Mouse (Mus musculus) CH12.LX (cell line): ENCODE measurements around the gene Tpi1. TPM values are rescaled to one million over a fixed set of nuclear protein-coding genes. Genes with fewer than 3 reads are reported as not detected.

Experiments used
- DNase-seq: peaks from one replicate; pipeline ENCODE4 v3.0.0-alpha.2; 2013; ENCODE audit errors: extremely low read depth
- H3K27ac ChIP-seq: 2 replicates; pipeline ENCODE4 v1.5.1; 2012; ENCODE audit warnings: low read depth, mild to moderate bottlenecking, control low read depth, moderate library complexity; ENCODE audit not compliant: insufficient read depth
- H3K27me3 ChIP-seq: replicated peaks from 2 replicates; pipeline ENCODE3; 2012; ENCODE audit warnings: inconsistent platforms
- H3K36me3 ChIP-seq, 2 experiments: replicated peaks in 1 of 2; 2 replicates each; pipeline versions ENCODE3 to v1.6.1; 2012; ENCODE audit warnings: inconsistent platforms in 1 of 2, low read length in 1 of 2, mild to moderate bottlenecking in 1 of 2, mixed read lengths in 1 of 2, moderate library complexity in 1 of 2; ENCODE audit not compliant: control insufficient read depth in 1 of 2, insufficient read depth in 1 of 2
- H3K4me1 ChIP-seq, 2 experiments: 2 replicates each; pipeline ENCODE4 v1.6.1; 2012; ENCODE audit warnings: inconsistent platforms in 1 of 2, moderate library complexity in 1 of 2; ENCODE audit not compliant: insufficient read depth in 2 of 2, control insufficient read depth in 1 of 2
- H3K4me2 ChIP-seq: 2 replicates; pipeline ENCODE4 v1.6.1; 2012; ENCODE audit warnings: low read depth, mild to moderate bottlenecking, control low read depth; ENCODE audit not compliant: poor library complexity, insufficient read depth, severe bottlenecking
- H3K4me3 ChIP-seq, 3 experiments: fragments of 150-350 bp in 1 of 3; sonication (generic) in 1 of 3; replicated peaks in 1 of 3; 2 replicates each; pipeline versions ENCODE3 to v1.5.1; 2011 to 2012; ENCODE audit warnings: low read depth in 2 of 3, low read length in 2 of 3, mild to moderate bottlenecking in 2 of 3, moderate library complexity in 2 of 3, control low read depth in 1 of 3, improper control_type of control experiment in 1 of 3, inconsistent platforms in 1 of 3, mixed read lengths in 1 of 3; ENCODE audit not compliant: poor library complexity in 1 of 3
- H3K79me2 ChIP-seq: replicated peaks from 2 replicates; pipeline ENCODE4 v1.6.1; 2012; ENCODE audit warnings: mild to moderate bottlenecking, moderate library complexity; ENCODE audit not compliant: control insufficient read depth, poor library complexity, insufficient read depth, severe bottlenecking; ENCODE audit errors: extremely low read depth
- H3K9ac ChIP-seq: 2 replicates; pipeline ENCODE4 v1.6.1; 2012; ENCODE audit warnings: low read depth, mild to moderate bottlenecking, control low read depth, moderate library complexity; ENCODE audit not compliant: insufficient read depth
- H3K9me3 ChIP-seq: replicated peaks from 2 replicates; pipeline ENCODE3; 2012; ENCODE audit warnings: low read length, inconsistent platforms, mixed read lengths
- BHLHE40 ChIP-seq: IDR thresholded peaks from 2 replicates; pipeline ENCODE4 v1.6.1; 2011; ENCODE audit warnings: mild to moderate bottlenecking, low read depth, low read length, improper control_type of control experiment
- E2F4 ChIP-seq: IDR thresholded peaks from 2 replicates; pipeline ENCODE4 v1.6.1; 2011; ENCODE audit warnings: low read depth, low read length, improper control_type of control experiment; ENCODE audit not compliant: insufficient replicate concordance
- EP300 ChIP-seq: IDR thresholded peaks from 2 replicates; pipeline ENCODE4 v1.6.1; 2011; ENCODE audit warnings: low read length, improper control_type of control experiment
- JUN ChIP-seq: IDR thresholded peaks from 2 replicates; pipeline ENCODE4 v1.6.1; 2011; ENCODE audit warnings: low read depth, mild to moderate bottlenecking, low read length, improper control_type of control experiment, moderate library complexity; ENCODE audit not compliant: insufficient read depth
- KAT2A ChIP-seq: IDR thresholded peaks from 2 replicates; pipeline ENCODE4 v1.6.1; 2012; ENCODE audit warnings: low read length, improper control_type of control experiment, inconsistent platforms; ENCODE audit not compliant: insufficient replicate concordance
- MAFK ChIP-seq: IDR thresholded peaks from 2 replicates; pipeline ENCODE4 v1.6.1; 2011; ENCODE audit warnings: low read length, improper control_type of control experiment; ENCODE audit not compliant: insufficient replicate concordance
- MAZ ChIP-seq: IDR thresholded peaks from 2 replicates; pipeline ENCODE4 v1.6.1; 2012; ENCODE audit warnings: low read depth, mild to moderate bottlenecking, inconsistent platforms, low read length, improper control_type of control experiment, moderate library complexity
- NELFE ChIP-seq: IDR thresholded peaks from 2 replicates; pipeline ENCODE4 v1.6.1; 2011; ENCODE audit warnings: low read depth, low read length, improper control_type of control experiment
- RAD21 ChIP-seq: IDR thresholded peaks from 2 replicates; pipeline ENCODE4 v1.6.1; 2011; ENCODE audit warnings: low read depth, mild to moderate bottlenecking, low read length, improper control_type of control experiment, moderate library complexity
- RCOR1 ChIP-seq: conservative IDR thresholded peaks from 2 replicates; pipeline ENCODE4 v1.6.1; 2012; ENCODE audit warnings: low read depth, mild to moderate bottlenecking, inconsistent platforms, low read length, improper control_type of control experiment
- TBP ChIP-seq: conservative IDR thresholded peaks from 2 replicates; pipeline ENCODE4 v1.6.1; 2011; ENCODE audit warnings: low read depth, low read length, improper control_type of control experiment
- UBTF ChIP-seq: IDR thresholded peaks from 2 replicates; pipeline ENCODE4 v1.6.1; 2012; ENCODE audit warnings: low read depth, mild to moderate bottlenecking, inconsistent platforms, low read length, improper control_type of control experiment, moderate library complexity
- ZC3H11A ChIP-seq: IDR thresholded peaks from 2 replicates; pipeline ENCODE4 v1.6.1; 2012; ENCODE audit warnings: low read depth, mild to moderate bottlenecking, inconsistent platforms, low read length, improper control_type of control experiment
- ZKSCAN1 ChIP-seq: IDR thresholded peaks from 2 replicates; pipeline ENCODE4 v1.6.1; 2012; ENCODE audit warnings: low read depth, inconsistent platforms, low read length, improper control_type of control experiment, borderline replicate concordance
- ZMIZ1 ChIP-seq: IDR thresholded peaks from 2 replicates; pipeline ENCODE4 v1.6.1; 2012; ENCODE audit warnings: low read depth, mild to moderate bottlenecking, inconsistent platforms, low read length, improper control_type of control experiment
- dilution Hi-C: fragments of 300-500 bp; cut with MboI; formaldehyde crosslinking; loops from 2 replicates; pipeline ENCODE4 v1.14.3; 2020; ENCODE audit warnings: low sequenced_read_pairs; ENCODE audit not compliant: extremely low pct_unique_long_range_greater_than_20kb, extremely low pct_ligation_motif_present
- in situ Hi-C: fragments of 300-500 bp; cut with MboI; formaldehyde crosslinking; loops from 3 replicates; pipeline ENCODE4 v1.14.3; 2019; ENCODE audit warnings: low sequenced_read_pairs, low pct_ligation_motif_present, low pct_unique_long_range_greater_than_20kb, mixed read lengths
- polyA plus RNA-seq: library from polyadenylated mRNA; unstranded; fragments of >175 nt; gene quantifications from 2 replicates; pipeline ENCODE4 v1.2.1, GENCODE M21; 2012; ENCODE audit warnings: low read depth; ENCODE audit not compliant: insufficient read length
- total RNA-seq, 2 experiments: library from RNA; depleted of rRNA; stranded (reverse); fragments of 300-350 nt in 1 of 2; fragments of >200 nt in 1 of 2; gene quantifications; 2 replicates each; pipeline ENCODE4 v1.2.3; 2012 to 2014

Gene Tpi1
- total and polyA plus RNA-seq, 3 experiments, result 758 to 1,645 (median 1,303) TPM

- H3K4me3 ChIP-seq, result no peak overlapping the region
- no peak overlapping the region for H3K4me2 ChIP-seq
These were observed 3.9 kb upstream of the Tpi1 start for GRCm38 (mm10) chr6:124817971-124818370.

GRCm38 (mm10) chr6:124817563-124817962 lies 3.5 kb upstream of the Tpi1 start:
- in situ Hi-C loops, result no loop called here
- TF ChIP-seq ZKSCAN1 (no peak), TBP (no peak), EP300 (no peak), MAZ (no peak), ZMIZ1 (no peak), NELFE (no peak), E2F4 (no peak), RCOR1 (no peak), BHLHE40 (no peak)
- TF ChIP-seq, all 38 proteins: peak for 0
- no peak for DNase-seq
- Histone ChIP-seq H3K4me1 (peaks cover 5 to 10% of the 10 kb centered on the region in 2 experiments), H3K27me3 (no peaks in the 10 kb centered on the region), H3K9me3 (no peaks in the 10 kb centered on the region), H3K4me2 (no peak overlapping the region), H3K27ac (no peak overlapping the region), H3K4me3 (no peak overlapping the region), H3K79me2 (peaks cover 14% of the 10 kb centered on the region), H3K36me3 (peaks cover 72 to 84% of the 10 kb centered on the region in 2 experiments), H3K9ac (no peak overlapping the region)
- dilution Hi-C loops, result no loop called here

More at GRCm38 (mm10) chr6:124817971-124818370, 3.9 kb upstream of the Tpi1 start:
- Histone ChIP-seq H3K9ac (no peak overlapping the region), H3K4me1 (peaks cover 5 to 8% of the 10 kb centered on the region in 2 experiments), H3K79me2 (peaks cover 10% of the 10 kb centered on the region), H3K9me3 (no peaks in the 10 kb centered on the region), H3K36me3 (peaks cover 76 to 86% of the 10 kb centered on the region in 2 experiments), H3K27ac (no peak overlapping the region), H3K27me3 (no peaks in the 10 kb centered on the region)
- dilution Hi-C loops (no loop called here), in situ Hi-C loops (no loop called here)
- TF ChIP-seq KAT2A (no peak), JUN (no peak), EP300 (no peak), MAZ (no peak), MAFK (no peak), ZC3H11A (no peak), RAD21 (no peak), UBTF (no peak)
- no peak for DNase-seq
